Mouse (Mus musculus) neural tube, embryonic 11.5 days (tissue): ENCODE measurements around the gene Evc. TPM values are rescaled to one million over a fixed set of nuclear protein-coding genes. Genes with fewer than 3 reads are reported as not detected.

Experiments used
- ATAC-seq: fragments of 200-750 bp; cut with Nextera tagmentation; 2 replicates; pipeline ENCODE4 v1.8.0; 2017; ENCODE audit warnings: moderate number of reproducible peaks, mild to moderate bottlenecking, moderate TSS enrichment, moderate library complexity; ENCODE audit not compliant: insufficient read depth, low FRiP score, low TSS enrichment
- DNase-seq: peaks from one replicate; pipeline ENCODE4 v3.0.0-alpha.2; 2015; ENCODE audit warnings: low spot score
- H3K27ac ChIP-seq: fragments of 300-500 bp; sonication (generic); 2 replicates; pipeline ENCODE4 v1.5.1; 2014; ENCODE audit warnings: low read depth, mild to moderate bottlenecking, low read length
- H3K27me3 ChIP-seq: fragments of 300-500 bp; sonication (generic); 2 replicates; pipeline ENCODE4 v1.6.1; 2014; ENCODE audit warnings: mild to moderate bottlenecking, low read length, mixed read lengths; ENCODE audit not compliant: control insufficient read depth, insufficient read depth
- H3K36me3 ChIP-seq: fragments of 300-500 bp; sonication (generic); 2 replicates; pipeline ENCODE4 v1.6.1; 2014; ENCODE audit warnings: mild to moderate bottlenecking, low read length, moderate library complexity, mixed read lengths; ENCODE audit not compliant: control insufficient read depth, insufficient read depth
- H3K4me1 ChIP-seq: fragments of 300-500 bp; sonication (generic); 2 replicates; pipeline ENCODE4 v1.6.1; 2014; ENCODE audit warnings: low read length, mixed read lengths; ENCODE audit not compliant: control insufficient read depth, insufficient read depth
- H3K4me2 ChIP-seq: fragments of 300-500 bp; sonication (generic); 2 replicates; pipeline ENCODE4 v1.6.1; 2014; ENCODE audit warnings: low read depth, mild to moderate bottlenecking, moderate library complexity
- H3K4me3 ChIP-seq: fragments of 300-500 bp; sonication (generic); 2 replicates; pipeline ENCODE4 v1.5.1; 2014; ENCODE audit warnings: low read depth, low read length
- H3K9ac ChIP-seq: fragments of 300-500 bp; sonication (generic); 2 replicates; pipeline ENCODE4 v1.6.1; 2014; ENCODE audit warnings: mild to moderate bottlenecking, low read length
- H3K9me3 ChIP-seq: fragments of 300-500 bp; sonication (generic); 2 replicates; pipeline ENCODE4 v1.6.1; 2016; ENCODE audit warnings: low read length; ENCODE audit not compliant: control insufficient read depth
- WGBS: fragments of 180-500 bp; shearing (Covaris S2); extraction: QIAGEN DNeasy Blood & Tissue Kit; methylation state at CpG from one replicate; pipeline ENCODE4 v1.1.7; 2014; 5-methylcytosine and 5-hydroxymethylcytosine counted together
- polyA plus RNA-seq: library from polyadenylated mRNA; unstranded; fragments of >200 nt; fragmentation: Nextera tagmentation; extraction: Ambion mirVana; gene quantifications from 2 replicates; pipeline ENCODE4 v1.2.1, GENCODE M21; 2014

The Evc gene
- polyA plus RNA-seq, 1 experiment from 2014 or later = 12.9 TPM

DNA sequence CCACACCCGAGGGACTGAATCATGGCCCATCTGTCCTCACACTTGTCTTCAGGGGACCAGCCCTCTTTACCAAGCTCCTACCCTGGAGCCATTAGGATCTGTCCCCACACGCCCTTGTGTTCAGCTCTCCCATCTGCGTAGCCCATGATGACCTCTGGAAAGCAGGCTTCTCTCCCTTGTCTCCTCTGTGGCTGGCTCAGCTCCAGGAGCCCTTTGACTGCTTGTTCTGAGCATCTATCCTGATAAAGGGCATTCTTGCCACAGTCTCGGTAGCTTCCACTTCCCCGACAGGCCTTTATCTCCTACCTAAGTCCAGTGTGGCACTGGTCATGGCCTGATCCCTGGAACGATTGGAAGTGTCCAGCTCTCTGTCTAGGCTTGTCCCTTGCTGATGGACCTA lies 10.0 kb downstream of the Evc start:
- ATAC-seq (no peak), DNase-seq (no peak)
- Histone ChIP-seq H3K9me3 (no peaks in the 10 kb centered on the region), H3K36me3 (peaks cover 9% of the 10 kb centered on the region; the same call in 1 of the 2 replicates), H3K9ac (no peak overlapping the region), H3K4me2 (no peak overlapping the region), H3K4me1 (no peaks in the 10 kb centered on the region), H3K27me3 (no peaks in the 10 kb centered on the region), H3K27ac (no peak overlapping the region), H3K4me3 (no peak overlapping the region)
- 92% methylated on average over 6 of the region's 6 CpGs for WGBS

DNA sequence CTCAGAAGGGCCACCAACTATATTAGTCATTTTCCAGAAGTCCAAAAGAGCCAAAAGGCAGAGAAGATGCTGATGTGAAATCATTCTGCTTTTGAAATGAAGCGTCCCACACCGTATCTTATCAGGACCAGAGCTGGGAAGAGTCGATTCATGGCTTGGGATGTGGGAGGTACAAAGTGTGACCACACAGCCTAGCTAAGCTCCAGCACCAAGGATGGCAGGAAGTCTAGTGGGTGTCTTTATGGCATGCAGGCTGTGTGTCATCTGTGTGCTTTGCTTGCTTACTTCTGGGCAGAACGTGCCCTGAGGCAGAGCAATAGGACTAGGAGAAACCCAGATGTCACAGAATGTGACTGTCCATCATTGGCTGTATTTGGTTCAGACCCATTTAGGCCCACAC lies 15.9 kb downstream of the Evc start:
- ATAC-seq = no peak
- WGBS = 91% methylated on average over 4 of the region's 4 CpGs

DNA sequence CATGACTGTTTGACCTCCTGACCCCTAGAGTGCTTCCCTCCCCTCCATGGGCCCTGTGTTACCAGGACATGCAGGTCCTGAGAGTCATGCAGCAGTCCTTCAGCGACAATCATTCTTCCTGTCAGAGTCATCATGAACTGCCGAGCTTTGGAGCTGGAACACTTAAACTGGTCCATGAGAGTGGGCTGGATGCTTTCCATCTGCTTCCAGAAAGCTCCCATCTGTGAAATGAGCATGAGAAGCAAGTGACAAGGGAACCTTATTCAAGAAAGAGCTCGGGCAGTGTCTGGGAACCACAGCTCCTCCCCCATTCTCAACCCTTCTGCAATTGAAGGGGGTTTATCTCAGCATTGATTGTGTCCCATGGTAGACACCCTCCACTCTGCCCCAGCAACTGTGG lies 16.5 kb downstream of the Evc start:
- Histone ChIP-seq H3K4me3 (no peak overlapping the region), H3K9me3 (no peaks in the 10 kb centered on the region), H3K9ac (no peak overlapping the region), H3K36me3 (peaks cover 5% of the 10 kb centered on the region; the same call in 1 of the 2 replicates), H3K4me2 (no peak overlapping the region), H3K27me3 (no peaks in the 10 kb centered on the region), H3K4me1 (no peaks in the 10 kb centered on the region), H3K27ac (no peak overlapping the region)
- 74% methylated on average over 3 of the region's 3 CpGs for WGBS
- ATAC-seq (no peak), DNase-seq (no peak)

More for the DNA sequence above, 15.9 kb downstream of the Evc start:
- Histone ChIP-seq H3K4me1 (no peaks in the 10 kb centered on the region), H3K36me3 (peaks cover 4% of the 10 kb centered on the region; the same call in 1 of the 2 replicates), H3K9me3 (no peaks in the 10 kb centered on the region), H3K4me3 (no peak overlapping the region), H3K27me3 (no peaks in the 10 kb centered on the region), H3K27ac (no peak overlapping the region), H3K4me2 (no peak overlapping the region), H3K9ac (no peak overlapping the region)
- DNase-seq = no peak

DNA sequence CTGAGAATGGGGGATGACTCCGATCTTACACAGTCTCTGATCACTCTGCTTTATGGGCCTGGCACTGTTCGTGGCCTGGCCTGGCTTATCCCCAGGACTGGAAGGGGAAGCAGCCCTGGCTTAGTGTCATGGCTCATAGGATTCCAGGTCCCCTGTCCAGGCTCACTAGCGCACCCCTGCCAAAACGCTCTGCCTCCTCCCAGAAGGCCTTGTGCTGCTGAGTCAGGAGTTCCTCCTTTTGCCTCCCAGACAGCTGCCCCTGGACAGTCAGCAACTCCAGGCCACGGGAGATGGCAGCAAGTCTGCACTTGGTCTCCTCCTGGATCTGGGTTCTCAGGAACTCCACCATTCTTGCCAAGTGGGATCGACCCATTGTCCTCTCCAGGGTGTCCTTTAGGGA lies 18.0 kb downstream of the Evc start:
- no peaks in the 10 kb centered on the region for H3K4me1 ChIP-seq
- no peaks in the 10 kb centered on the region for H3K9me3 ChIP-seq
- H3K36me3 ChIP-seq = peaks cover 6% of the 10 kb centered on the region
- no peak overlapping the region for H3K27ac ChIP-seq
- no peak overlapping the region for H3K4me2 ChIP-seq
- no peak for ATAC-seq
- 92% methylated on average over 6 of the region's 6 CpGs for whole genome bisulfite sequencing
- H3K27me3 ChIP-seq = no peaks in the 10 kb centered on the region
- no peak overlapping the region for H3K4me3 ChIP-seq
- DNase-seq = no peak
- H3K9ac ChIP-seq = no peak overlapping the region

DNA sequence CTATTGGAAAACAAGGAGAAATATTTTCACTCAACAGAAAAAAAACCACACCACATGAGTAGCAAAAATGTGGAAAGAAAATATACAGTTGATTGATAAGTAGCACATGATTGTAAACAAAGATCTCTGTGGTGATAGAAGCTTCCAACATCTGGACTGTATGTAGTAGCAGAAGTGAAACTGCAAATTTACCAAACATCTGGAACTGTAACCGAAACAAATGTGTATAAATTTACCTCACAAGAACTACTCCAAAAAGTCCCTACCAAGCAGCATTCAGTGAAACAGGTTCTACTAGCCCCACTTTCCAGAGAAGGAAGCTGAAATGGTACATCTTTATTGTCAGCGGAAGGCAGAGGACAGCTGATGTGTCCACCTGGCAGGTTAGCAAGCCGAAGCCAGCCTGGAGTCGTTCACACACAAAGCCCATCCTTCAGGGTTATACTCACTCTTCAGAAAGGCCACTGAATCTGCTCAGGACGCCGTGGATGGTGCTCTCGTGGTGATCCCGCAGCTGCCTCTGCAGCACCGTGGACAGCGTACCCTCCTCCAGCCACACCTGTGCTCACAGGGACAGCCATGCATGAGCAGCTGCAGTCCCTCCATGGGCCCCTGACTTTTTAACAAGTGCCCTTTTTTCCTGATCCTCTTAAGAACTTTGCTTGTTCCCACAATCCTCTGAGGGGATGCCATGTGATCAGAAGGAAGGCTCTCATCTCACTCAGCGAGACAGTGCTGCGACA lies 23.5 kb downstream of the Evc start:
- Histone ChIP-seq H3K36me3 (peaks cover 11% of the 10 kb centered on the region), H3K4me1 (no peaks in the 10 kb centered on the region), H3K9ac (no peak overlapping the region), H3K27ac (no peak overlapping the region), H3K9me3 (no peaks in the 10 kb centered on the region), H3K4me3 (no peak overlapping the region), H3K4me2 (no peak overlapping the region), H3K27me3 (no peaks in the 10 kb centered on the region)
- DNase-seq (no peak), ATAC-seq (no peak)
- 89% methylated on average over 12 of the region's 12 CpGs for whole genome bisulfite sequencing

DNA sequence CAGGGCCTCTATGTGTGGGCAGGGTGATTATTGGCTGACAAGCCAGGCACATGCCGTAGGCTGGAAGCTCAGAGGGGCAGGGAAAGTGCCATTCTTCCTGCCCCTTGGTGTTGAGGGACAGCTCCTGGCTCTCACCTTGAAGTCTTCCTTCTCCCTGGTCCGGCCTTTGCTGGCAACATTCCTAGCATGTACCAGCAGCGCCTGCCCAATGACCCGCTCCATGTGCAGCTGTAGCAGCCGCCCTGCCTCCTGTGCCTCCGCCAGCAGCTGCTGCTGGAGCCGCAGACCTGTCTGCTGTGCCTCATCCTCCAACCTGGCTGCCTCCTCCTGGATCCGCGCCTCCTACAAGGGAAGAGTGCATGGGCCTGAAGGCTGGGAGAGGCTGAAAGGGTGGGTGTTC lies 26.7 kb downstream of the Evc start:
- no peaks in the 10 kb centered on the region for H3K4me1 ChIP-seq
- H3K4me3 ChIP-seq = no peak overlapping the region
- H3K9ac ChIP-seq = no peak overlapping the region
- no peak overlapping the region for H3K27ac ChIP-seq
- no peaks in the 10 kb centered on the region for H3K9me3 ChIP-seq
- H3K36me3 ChIP-seq = peaks cover 8% of the 10 kb centered on the region
- ATAC-seq (no peak), DNase-seq (no peak)
- H3K27me3 ChIP-seq = no peaks in the 10 kb centered on the region
- no peak overlapping the region for H3K4me2 ChIP-seq
- WGBS = 91% methylated on average over 9 of the region's 9 CpGs

DNA sequence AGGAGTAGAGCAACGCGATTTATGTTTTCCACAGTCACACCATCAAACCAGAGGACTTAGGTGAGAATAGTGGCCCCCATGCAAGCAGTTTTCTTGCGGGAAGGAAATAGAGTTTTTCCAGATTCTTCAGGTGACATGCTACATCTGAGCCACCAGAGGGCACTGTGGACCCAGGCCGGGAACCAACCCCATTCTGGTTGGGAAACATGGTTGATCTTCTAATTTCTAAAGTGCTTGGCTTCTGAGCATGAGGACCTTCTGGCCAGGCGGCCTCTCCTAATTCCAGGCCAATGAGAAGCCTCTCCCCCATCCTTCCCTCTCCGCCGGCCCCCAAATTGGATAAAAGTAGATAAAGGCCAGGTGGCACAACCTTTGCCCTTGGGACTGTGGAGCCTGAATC lies 38.3 kb downstream of the Evc start:
- H3K27me3 ChIP-seq = no peaks in the 10 kb centered on the region
- no peaks in the 10 kb centered on the region for H3K4me1 ChIP-seq

DNA sequence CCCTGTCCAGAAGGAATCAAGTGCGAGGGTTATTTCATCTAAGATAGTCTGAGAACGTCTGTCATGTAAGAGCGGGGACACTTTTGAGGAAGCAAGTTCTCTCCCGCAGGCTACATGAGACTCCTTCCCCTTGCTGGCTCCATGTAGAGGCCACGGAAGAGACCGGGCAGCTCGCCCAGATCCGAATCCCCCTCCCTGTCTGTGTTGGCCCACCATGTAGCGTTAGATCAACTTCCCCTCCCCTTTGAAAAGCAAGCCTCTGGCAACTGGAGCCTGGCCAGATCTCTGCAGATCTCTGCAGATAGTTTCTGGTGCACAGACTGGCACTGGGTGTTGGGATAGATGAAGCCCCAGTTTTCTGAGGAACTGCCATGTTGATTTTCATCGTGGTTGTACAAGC lies 40.0 kb downstream of the Evc start:
- Histone ChIP-seq H3K4me3 (no peak overlapping the region), H3K9ac (no peak overlapping the region), H3K4me1 (no peaks in the 10 kb centered on the region), H3K27ac (no peak overlapping the region), H3K4me2 (no peak overlapping the region), H3K27me3 (no peaks in the 10 kb centered on the region), H3K36me3 (no peaks in the 10 kb centered on the region; the same call in 1 of the 2 replicates), H3K9me3 (no peaks in the 10 kb centered on the region)
- WGBS = 84% methylated on average over 10 of the region's 10 CpGs
- ATAC-seq (no peak), DNase-seq (no peak)

More for the DNA sequence above, 38.3 kb downstream of the Evc start:
- Histone ChIP-seq H3K9ac (no peak overlapping the region), H3K9me3 (no peaks in the 10 kb centered on the region), H3K4me3 (no peak overlapping the region), H3K36me3 (no peaks in the 10 kb centered on the region; the same call in 1 of the 2 replicates), H3K4me2 (no peak overlapping the region), H3K27ac (no peak overlapping the region)
- WGBS = 29% methylated on average over 7 of the region's 7 CpGs
- no peak for ATAC-seq
- peak; percentile 46 for DNase-seq

DNA sequence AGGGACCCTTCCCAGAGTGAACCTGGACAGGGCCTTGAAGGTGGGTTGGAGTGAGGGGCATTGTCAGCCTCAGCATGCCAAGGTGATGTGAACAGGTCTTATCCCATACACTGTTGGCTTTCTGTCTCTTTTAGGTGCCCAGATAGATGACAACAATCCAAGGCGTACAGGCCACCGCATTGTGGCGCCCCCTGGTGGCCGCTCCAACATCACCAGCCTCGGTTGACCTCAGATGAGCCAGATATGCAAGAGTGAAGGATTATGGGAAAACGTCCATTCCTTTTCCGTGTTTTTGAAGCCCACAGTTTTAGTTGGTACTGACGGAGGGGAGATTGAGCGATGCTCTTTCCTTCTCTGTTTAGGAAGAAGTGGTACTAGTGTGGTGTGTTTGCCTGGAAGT lies 45.7 kb downstream of the Evc start:
- Histone ChIP-seq H3K4me1 (no peaks in the 10 kb centered on the region), H3K9me3 (no peaks in the 10 kb centered on the region), H3K4me2 (no peak overlapping the region), H3K27me3 (no peaks in the 10 kb centered on the region), H3K36me3 (no peaks in the 10 kb centered on the region; the same call in none of the 2 replicates), H3K27ac (no peak overlapping the region), H3K9ac (no peak overlapping the region), H3K4me3 (no peak overlapping the region)
- WGBS = 70% methylated on average over 9 of the region's 9 CpGs
- peak; percentile 36 for DNase-seq
- ATAC-seq = no peak
